Mouse (Mus musculus) stomach, postnatal 0 days (tissue): ENCODE measurements around the gene Trim69.

Experiments used
- CTCF ChIP-seq: IDR thresholded peaks from 2 replicates; pipeline ENCODE4 v1.5.1; 2016; ENCODE audit warnings: antibody characterized with exemption, low read depth, mild to moderate bottlenecking, moderate library complexity
- EP300 ChIP-seq: optimal IDR thresholded peaks from 2 replicates; pipeline ENCODE3; 2016; ENCODE audit warnings: antibody characterized with exemption

DNA sequence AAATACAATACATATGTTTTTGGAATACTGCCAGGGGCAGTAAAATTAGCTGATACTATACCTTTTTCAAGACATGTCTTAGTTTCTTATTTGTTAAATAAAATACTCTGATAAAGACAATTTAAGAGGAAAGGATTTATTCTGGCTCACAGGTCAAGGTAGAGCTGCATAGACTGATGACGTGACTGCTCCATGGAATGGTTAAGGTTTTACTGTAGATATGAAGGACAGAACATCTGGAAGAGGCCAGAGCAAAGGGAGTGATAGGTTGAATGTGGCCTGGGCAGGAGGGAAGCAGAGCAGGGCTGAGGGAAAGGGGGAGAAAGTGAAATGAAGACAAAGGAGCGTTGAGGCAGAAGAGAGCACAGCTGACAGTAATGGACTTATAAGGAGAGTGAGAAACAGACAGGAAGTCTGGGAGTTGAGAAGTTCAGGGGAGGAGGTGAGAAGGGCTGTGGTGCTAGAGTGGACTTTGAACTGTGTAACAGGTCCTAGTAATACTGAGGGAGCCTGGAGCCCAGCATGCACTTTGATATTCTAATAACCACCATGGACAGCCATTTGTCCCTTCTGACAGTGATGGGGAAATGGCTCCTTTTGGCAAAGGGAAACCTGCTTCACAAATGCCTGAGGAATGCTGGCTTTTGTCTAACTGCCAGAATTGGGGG lies 46.1 kb downstream of the Trim69 start:
- TF ChIP-seq CTCF (no peak), EP300 (no peak)
